Mouse (Mus musculus): ENCODE measurements around the gene Smim26.
"Not testable (repeated sequence)": the region's sequence is repeated elsewhere in the genome, so short reads cannot be mapped to it uniquely, and the experiment has no call there.

Smim26 gene

DNA sequence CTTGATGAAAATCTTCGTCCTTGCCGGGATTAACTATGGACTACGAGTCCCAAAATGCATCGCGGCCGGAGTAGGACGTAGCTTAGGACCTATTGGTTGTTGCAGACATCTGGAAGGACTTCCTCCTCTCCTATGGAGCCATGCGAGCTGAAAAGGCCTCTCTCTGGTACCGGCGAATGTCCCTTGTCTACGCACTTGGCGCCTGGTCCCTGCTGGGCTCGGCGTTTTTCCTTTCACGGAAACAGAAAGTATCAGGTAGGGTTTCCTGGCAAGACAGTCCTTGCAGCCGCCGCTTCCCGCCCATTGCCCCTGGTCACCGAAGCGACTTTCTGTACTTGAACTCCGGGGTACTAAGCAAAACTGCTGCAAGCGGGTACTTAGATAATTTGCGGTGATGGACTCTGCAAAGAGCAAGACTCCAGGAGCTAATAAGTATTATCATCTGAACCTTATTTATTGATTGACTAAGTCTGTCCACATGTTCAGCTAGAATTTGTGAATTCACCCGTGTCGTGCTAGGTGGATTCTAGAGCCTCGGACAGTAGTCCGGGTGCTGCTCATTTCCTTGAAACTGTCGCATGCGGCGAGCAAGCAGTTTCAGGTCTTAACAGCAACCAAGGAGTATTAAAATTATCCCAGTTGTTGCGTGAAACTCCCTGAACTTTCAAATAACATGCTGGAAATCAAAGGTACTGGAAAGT lies at the start of gene Smim26:
Gene Smim26, plus strand, starts transcription at position 104 of the 701 bp plus-strand sequence.
- DNase-seq (ENCODE audit: low spot score): peak; percentile 91

GRCm38 (mm10) chr2:144544630-144545029 lies 49.2 kb upstream of the Smim26 start:
- DNase-seq (ENCODE audit: low spot score): no peak

DNA sequence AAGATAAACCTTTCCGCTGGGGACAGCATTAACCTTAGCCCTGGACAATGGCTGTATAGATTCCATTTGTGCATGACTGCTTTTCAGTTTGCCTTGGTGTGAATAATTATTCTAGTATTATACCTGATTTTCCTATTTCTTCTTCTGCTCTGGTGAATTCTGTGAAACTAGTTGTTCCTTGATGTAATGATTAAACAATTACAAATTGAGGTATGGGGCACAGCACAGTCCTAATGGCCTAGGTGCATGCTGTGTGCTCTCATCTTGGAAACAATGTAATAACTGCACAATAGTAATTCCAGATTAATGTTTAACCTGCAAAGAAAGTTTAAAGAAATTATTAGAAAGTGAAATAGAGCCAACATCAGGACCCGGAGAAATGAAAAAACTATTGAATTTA lies 48.8 kb upstream of the Smim26 start:
- no peak for DNase-seq (ENCODE audit: low spot score)

DNA sequence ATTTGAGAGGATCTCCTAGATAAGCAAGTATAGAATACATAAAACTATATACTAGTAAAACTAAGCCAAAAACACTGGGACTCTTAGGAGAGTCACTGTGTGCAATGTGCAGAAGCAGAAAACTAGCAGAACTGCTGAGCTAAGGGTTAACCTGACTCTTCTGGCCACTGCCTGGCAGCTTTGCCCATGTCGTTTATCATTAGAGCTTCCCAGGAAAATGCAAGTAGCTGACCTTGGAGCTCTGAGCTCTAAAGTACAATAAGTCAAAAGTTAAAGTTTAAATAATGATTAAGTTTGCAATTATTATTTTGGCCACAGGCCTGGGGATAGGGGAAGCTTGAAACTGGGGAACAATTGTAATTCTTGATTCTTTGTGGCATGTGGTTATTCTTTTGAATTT lies 48.4 kb upstream of the Smim26 start:
- no peak for DNase-seq (ENCODE audit: low spot score)

- no peak for DNase-seq (ENCODE audit: low spot score)
Measured at GRCm38 (mm10) chr2:144547559-144547958, 46.3 kb upstream of the Smim26 start.

GRCm38 (mm10) chr2:144550529-144550928 lies 43.3 kb upstream of the Smim26 start, which contains the start of gene Rbbp9:
Gene Rbbp9 (minus strand): TSS chr2:144550869.
- DNase-seq (ENCODE audit: low spot score): peak; percentile 92

DNA sequence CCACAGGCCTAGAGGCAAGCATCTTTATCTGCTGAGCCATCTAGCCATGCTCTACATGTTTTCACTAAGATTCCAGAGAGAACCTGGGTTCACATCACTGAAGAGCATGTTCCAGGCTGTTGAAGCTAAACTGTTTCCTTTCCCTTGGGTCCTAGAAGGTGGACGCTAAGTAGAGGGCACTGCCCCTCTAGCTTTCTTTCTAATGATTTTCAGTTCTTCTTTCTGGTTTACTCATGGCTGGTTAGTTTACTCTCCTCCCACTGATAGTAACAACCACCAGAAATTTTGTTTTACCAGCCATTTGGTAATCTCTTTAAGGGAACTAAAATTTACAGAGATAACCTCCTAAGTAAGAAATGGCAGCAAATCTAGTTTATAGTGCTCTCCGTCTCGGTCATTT lies 39.9 kb upstream of the Smim26 start:
- no peak for DNase-seq (ENCODE audit: low spot score)

DNA sequence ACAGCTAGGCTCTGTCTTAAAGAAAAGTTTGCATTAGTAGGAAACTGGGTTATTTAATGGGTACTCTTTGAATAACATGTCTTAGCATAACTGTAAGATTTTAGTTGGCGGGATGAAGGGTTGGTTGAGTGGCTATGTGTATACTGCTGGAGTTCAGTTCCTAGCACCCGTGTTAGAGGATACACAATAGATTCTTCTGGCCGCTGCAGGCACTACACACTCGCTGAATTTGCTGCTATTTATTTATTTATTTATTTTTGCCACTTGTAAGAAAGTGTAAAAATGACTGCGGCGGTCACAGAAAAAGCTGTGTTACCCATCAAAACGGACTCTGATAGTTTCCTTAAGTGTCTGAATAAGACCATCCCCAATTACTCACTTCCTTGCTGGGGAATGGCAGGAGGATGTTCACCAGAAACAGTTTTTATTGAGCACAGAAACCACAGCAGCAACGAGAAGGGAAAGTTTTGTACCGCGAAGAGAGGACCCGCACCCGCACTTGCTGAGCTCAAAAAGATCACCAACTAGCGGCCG lies 38.5 kb upstream of the Smim26 start:
- peak; percentile 63 for DNase-seq (ENCODE audit: low spot score)

DNA sequence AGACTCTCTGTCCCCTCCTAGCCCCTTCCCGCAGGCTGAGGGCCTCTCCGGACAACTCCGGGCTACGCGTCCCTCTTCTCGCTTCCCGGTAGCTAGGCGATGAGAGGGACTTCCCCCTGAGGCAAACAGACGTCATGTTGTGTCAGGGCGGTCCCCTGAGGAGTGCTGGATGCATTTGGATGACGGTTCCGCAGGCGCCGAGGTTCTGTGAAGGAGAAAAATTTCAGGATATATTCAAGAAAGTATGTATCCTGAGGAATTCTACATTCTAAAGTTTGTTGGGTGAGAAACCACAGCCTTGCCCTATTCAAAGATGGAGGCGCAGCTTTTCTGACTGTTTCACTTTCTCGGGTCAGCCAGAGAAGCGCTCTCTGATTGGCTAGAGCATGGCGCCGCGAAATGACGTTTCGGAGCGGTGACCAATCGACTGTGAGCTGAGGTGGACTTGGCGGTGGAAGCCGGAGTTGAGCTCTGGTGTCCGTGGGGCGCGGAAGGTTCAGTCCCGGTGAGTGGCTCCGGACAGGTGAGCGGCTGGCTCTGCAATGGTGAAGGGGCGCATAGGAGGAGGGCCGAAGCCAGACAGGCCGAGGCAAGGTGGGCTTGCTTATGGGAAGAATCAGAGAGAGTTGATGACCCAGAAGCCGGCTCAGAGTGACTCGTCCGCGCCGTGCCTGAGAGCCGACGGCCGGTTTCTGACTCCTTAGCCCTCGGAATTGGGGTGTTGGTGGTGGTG lies 37.9 kb upstream of the Smim26 start, which contains the start of gene Sec23b:
Gene Sec23b, plus strand, starts transcription at position 410 of the 733 bp plus-strand sequence.
- peak; percentile 98 for DNase-seq (ENCODE audit: low spot score)

DNA sequence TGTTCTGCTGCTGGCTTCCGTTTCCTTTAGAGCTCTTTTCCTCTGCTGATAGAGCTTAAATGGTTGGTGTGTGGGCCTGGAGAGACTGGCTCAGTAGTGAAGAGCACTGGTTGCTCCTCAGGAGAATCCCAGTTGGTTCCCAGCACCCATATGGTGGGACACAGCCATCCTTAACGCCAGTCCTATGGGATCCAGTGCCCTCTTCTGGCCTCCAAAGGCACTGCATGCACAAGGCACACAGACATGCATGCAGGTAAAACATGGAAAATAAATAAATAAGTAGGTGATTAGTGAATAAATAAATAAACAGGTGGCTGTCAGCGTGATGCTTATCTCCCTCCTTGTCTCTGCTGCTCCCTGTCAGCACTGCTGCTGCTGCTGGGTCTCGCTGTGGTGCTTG lies 5.1 kb upstream of the Smim26 start:
- no peak for DNase-seq (ENCODE audit: low spot score)

- DNase-seq (ENCODE audit: low spot score): not testable (repeated sequence)
Measured at GRCm38 (mm10) chr2:144593036-144593435, 818 bp upstream of the Smim26 start.

DNA sequence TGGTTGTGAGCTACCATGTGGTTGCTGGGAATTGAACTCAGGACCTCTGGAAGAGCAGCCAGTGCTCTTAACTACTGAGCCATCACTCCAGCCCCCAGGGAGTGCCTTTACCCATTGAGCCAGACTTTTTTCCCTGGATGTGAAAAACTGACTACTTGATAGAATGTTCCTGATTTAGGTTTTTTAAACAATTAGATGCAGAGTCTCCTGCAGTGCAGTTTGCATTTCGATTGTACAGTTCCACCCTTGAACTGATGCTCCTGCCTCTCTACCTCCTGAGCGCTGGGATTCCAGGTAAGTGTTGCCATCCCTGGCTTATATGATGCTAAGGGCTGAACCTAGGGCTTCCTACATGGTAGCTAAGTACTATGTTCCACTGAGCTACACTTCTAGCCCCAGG lies 4.2 kb downstream of the Smim26 start:
- no peak for DNase-seq (ENCODE audit: low spot score)

- peak; percentile 89 for DNase-seq (ENCODE audit: low spot score)
Measured at GRCm38 (mm10) chr2:144599831-144600687, 6.2 kb downstream of the Smim26 start, which contains the start of gene Dtd1. Gene Dtd1 (plus strand): TSS chr2:144599897.

DNA sequence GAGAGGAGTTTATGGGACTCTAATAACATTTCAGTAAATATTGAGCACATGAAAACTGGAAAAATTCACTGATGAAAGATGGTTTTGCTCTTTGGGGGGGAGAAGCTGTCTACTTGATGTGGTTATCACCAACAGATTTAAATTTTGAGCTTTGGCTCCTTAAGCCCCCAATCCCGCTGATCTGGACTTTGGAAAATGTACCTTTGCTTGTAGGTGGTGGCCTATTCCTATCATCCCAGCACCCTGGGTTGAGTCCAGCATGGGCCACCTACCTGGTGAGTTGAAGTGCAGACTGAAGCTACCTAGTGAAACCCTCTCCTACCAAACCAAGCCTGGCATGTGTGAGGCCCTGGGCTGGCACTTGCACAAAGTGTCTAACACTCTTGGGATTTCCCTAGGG lies 7.7 kb downstream of the Smim26 start:
- DNase-seq (ENCODE audit: low spot score): no peak

- DNase-seq (ENCODE audit: low spot score): no peak
Measured at GRCm38 (mm10) chr2:144613956-144614355, 20.1 kb downstream of the Smim26 start.

DNA sequence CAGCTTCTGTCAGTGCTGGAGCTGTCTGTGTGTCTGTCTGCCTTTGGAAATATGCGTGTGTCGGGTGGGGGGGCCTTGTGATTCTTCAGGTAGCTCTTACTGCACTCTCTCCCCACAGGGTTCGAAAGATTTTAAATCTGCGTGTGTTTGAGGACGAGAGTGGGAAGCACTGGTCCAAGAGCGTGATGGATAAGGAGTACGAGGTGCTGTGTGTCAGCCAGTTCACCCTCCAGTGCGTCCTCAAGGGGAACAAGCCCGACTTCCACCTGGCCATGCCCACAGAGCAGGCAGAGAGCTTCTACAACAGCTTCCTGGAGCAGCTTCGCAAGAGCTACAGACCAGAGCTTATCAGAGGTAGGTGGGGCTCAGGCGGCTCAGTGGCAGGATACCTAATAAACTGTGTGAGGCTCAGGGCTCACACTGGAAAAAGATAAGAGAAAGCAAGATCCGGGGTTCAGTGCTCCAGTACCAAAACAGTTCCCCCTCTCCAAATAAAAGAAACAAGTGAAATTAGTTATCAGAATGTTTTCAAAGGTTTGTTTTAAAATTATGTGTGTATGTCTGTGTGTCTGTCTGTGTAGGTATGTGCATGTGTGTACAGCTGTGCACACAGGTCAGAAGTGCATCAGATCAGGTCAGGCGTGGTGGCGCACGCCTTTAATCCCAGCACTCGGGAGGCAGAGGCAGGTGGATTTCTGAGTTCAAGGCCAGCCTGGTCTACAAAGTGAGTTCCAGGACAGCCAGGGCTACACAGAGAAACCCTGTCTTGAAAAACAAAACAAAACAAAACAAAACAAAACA lies 23.4 kb downstream of the Smim26 start:
- DNase-seq (ENCODE audit: low spot score): no peak

- peak; percentile 28 for DNase-seq (ENCODE audit: low spot score)
Measured at GRCm38 (mm10) chr2:144621491-144621890, 27.6 kb downstream of the Smim26 start.

- DNase-seq (ENCODE audit: low spot score): no peak
Measured at GRCm38 (mm10) chr2:144633551-144633950, 39.7 kb downstream of the Smim26 start.

GRCm38 (mm10) chr2:144634231-144634630 lies 40.4 kb downstream of the Smim26 start:
- no peak for DNase-seq (ENCODE audit: low spot score)

GRCm38 (mm10) chr2:144634729-144635128 lies 40.9 kb downstream of the Smim26 start:
- DNase-seq (ENCODE audit: low spot score): no peak

GRCm38 (mm10) chr2:144635644-144636320 lies 41.9 kb downstream of the Smim26 start:
- peak; percentile 77 for DNase-seq (ENCODE audit: low spot score)

Data from embryo, embryonic 10.5 days (tissue).